Mouse (Mus musculus) cerebellum, adult 2 months (tissue): ENCODE measurements around the gene 1700030K09Rik. TPM values are rescaled to one million over a fixed set of nuclear protein-coding genes. Genes with fewer than 3 reads are reported as not detected.

Experiments used
- DNase-seq, 2 experiments: peaks; one replicate each; pipeline ENCODE4 v3.0.0; 2021
- H3K27ac ChIP-seq: fragments of 200-500 bp; 2 replicates; pipeline ENCODE4 v1.5.1; 2012; ENCODE audit warnings: low read length, control low read depth, inconsistent platforms; ENCODE audit not compliant: insufficient read depth
- H3K27me3 ChIP-seq: fragments of 200-500 bp; 2 replicates; pipeline ENCODE4 v1.6.1; 2012; ENCODE audit warnings: inconsistent platforms, mild to moderate bottlenecking, low read length, moderate library complexity; ENCODE audit not compliant: control insufficient read depth, insufficient read depth
- H3K4me1 ChIP-seq: fragments of 200-500 bp; 2 replicates; pipeline ENCODE4 v1.6.1; 2011; ENCODE audit warnings: low read length; ENCODE audit not compliant: control insufficient read depth, insufficient read depth
- H3K4me3 ChIP-seq: fragments of 200-500 bp; replicated peaks from 2 replicates; pipeline ENCODE3; 2011; ENCODE audit warnings: mild to moderate bottlenecking, low read depth, low read length, control low read depth; ENCODE audit not compliant: insufficient read depth
- CTCF ChIP-seq: fragments of 200-500 bp; IDR thresholded peaks from 2 replicates; pipeline ENCODE4 v1.5.1; 2011; ENCODE audit warnings: low read depth, mild to moderate bottlenecking, control low read depth, low read length, moderate library complexity, borderline replicate concordance; ENCODE audit not compliant: insufficient read depth
- POLR2A ChIP-seq: fragments of 200-500 bp; IDR thresholded peaks from 2 replicates; pipeline ENCODE4 v1.6.1; 2011; ENCODE audit warnings: low read length, control low read depth, borderline replicate concordance; ENCODE audit not compliant: insufficient read depth
- WGBS: fragments of 180-500 bp; shearing (Covaris S2); methylation state at CpG from one replicate; pipeline ENCODE4 v1.1.7; 2018; 5-methylcytosine and 5-hydroxymethylcytosine counted together
- polyA plus RNA-seq: library from polyadenylated mRNA; depleted of rRNA; stranded (reverse); fragments of >200 nt; gene quantifications from 2 replicates; pipeline ENCODE4 v1.2.3, GENCODE M21; 2012; rRNA removed

Gene 1700030K09Rik
- polyA plus RNA-seq, 1 experiment, result 8.5 TPM

GRCm38 (mm10) chr8:72499521-72500284 is 56.0 kb downstream of the 1700030K09Rik start:
- Histone ChIP-seq H3K4me3 (no peak overlapping the region), H3K4me1 (peaks cover 85% of the 10 kb centered on the region), H3K27ac (peak overlapping the region; percentile 64; the same call in 1 of the 2 replicates), H3K27me3 (no peaks in the 10 kb centered on the region)
- TF ChIP-seq POLR2A, result no peak
- DNase-seq, result no peak
- WGBS, result 87% methylated on average over 2 of the region's 2 CpGs

GRCm38 (mm10) chr8:72500521-72500931 is 56.8 kb downstream of the 1700030K09Rik start:
- H3K4me3 ChIP-seq, result no peak overlapping the region
- no peaks in the 10 kb centered on the region for H3K27me3 ChIP-seq
- no peak for TF ChIP-seq POLR2A
- TF ChIP-seq CTCF, result no peak
- H3K27ac ChIP-seq, result peak overlapping the region; percentile 64
- DNase-seq, result peak; percentile 85 to 93
- 14% methylated on average over 1 of the region's 1 CpGs for WGBS
- peaks cover 84% of the 10 kb centered on the region for H3K4me1 ChIP-seq

GRCm38 (mm10) chr8:72504137-72504536 is 60.5 kb downstream of the 1700030K09Rik start:
- no peaks in the 10 kb centered on the region for H3K27me3 ChIP-seq
- peak; percentile 79 to 94 for DNase-seq
- H3K4me1 ChIP-seq, result peaks cover 73% of the 10 kb centered on the region
- TF ChIP-seq POLR2A (no peak), CTCF (no peak)
- H3K4me3 ChIP-seq, result no peak overlapping the region
- peak overlapping the region; percentile 34; the same call in 1 of the 2 replicates for H3K27ac ChIP-seq

DNA sequence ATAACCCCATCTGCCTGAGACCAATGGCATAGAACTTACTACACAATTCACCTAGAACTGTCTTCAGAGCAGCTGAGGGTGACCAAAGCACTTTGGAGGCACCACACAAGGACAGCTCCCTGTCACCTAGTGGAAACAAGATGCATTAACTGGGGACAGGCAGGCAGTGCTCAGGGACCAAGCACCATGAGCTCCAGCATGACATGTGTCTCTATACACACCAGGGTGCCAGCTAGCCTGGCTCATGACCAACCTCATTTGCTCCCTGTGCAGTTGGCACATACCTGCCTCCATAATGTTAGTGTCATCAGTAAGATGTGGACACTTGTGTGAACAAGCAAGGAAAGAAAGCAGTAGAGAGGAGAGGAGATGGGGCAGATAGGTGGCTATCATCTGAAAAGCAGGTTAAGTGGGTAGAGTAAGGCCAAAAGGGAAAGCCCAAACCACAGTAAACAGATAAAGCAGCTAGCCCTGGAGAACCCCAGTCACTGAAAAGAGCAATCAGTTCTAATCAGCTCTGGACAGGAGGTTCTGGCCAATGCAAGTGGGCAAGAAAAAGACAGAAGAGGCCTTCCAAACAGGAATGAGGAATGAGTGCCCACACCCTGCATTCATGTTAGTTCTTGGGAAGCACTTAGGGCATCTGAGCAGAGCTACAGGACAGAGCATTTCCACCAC is 61.1 kb downstream of the 1700030K09Rik start:
- peak overlapping the region; percentile 25; the same call in 1 of the 2 replicates for H3K27ac ChIP-seq

DNA sequence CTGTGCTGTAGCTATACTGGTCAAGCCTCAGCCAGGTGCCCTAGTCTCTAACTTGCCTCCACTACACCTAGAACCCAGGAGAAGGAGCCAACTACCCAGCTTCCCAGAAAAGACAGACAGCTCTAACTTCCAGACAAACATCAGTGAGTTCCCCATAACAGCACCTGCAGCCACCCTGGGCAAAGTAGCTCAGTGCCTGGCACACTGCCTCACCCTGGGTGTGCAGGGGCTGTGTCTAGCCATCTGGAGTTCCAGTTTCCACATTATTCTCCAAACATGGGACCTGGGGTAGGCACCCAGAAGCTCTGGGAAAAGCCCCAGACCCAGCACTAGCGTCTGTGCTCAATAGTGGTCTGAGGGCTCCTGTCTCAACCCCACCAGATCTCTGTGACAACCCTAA is 63.8 kb downstream of the 1700030K09Rik start:
- 28% methylated on average over 1 of the region's 1 CpGs for WGBS
- no peak overlapping the region for H3K4me3 ChIP-seq
- no peak overlapping the region for H3K27ac ChIP-seq
- H3K27me3 ChIP-seq, result no peaks in the 10 kb centered on the region
- H3K4me1 ChIP-seq, result peaks cover 45% of the 10 kb centered on the region
- TF ChIP-seq CTCF (no peak), POLR2A (no peak)
- DNase-seq, result no peak

More for the DNA sequence above, 61.1 kb downstream of the 1700030K09Rik start:
- H3K4me3 ChIP-seq, result no peak overlapping the region
- TF ChIP-seq CTCF (peak; percentile 18; the same call in 1 of the 2 replicates), POLR2A (no peak)
- H3K27me3 ChIP-seq, result no peaks in the 10 kb centered on the region
- peak; percentile 66 to 75 for DNase-seq
- peaks cover 66% of the 10 kb centered on the region for H3K4me1 ChIP-seq

Other genes with a start within 250 kb of the 1700030K09Rik start
- gene Cib3, start 231.0 kb upstream of the 1700030K09Rik start, polyA plus RNA-seq, result not detected in 2 replicates
- not detected in 2 replicates for gene Gm11034, start 230.2 kb upstream of the 1700030K09Rik start, polyA plus RNA-seq
- gene Fam32a, start 224.2 kb upstream of the 1700030K09Rik start, polyA plus RNA-seq, result 71.2 and 78.5 TPM in 2 replicates
- gene Ap1m1, start 203.9 kb upstream of the 1700030K09Rik start, polyA plus RNA-seq, result 109 and 112 TPM in 2 replicates
- 3.9 TPM in 2 replicates for gene Gm10282, start 138.6 kb upstream of the 1700030K09Rik start, polyA plus RNA-seq
- gene Klf2, start 124.8 kb upstream of the 1700030K09Rik start, polyA plus RNA-seq, result 6.3 and 7.1 TPM in 2 replicates
- gene Eps15l1, start 22.4 kb upstream of the 1700030K09Rik start, polyA plus RNA-seq, result 74.4 and 77.9 TPM in 2 replicates
- 3.0 and 4.4 TPM in 2 replicates for gene Calr3, start within 50 bp of the 1700030K09Rik start, polyA plus RNA-seq
- gene Cherp, start 31.3 kb downstream of the 1700030K09Rik start, polyA plus RNA-seq, result 54.5 and 65.5 TPM in 2 replicates
- 40.1 and 41.1 TPM in 2 replicates for gene Slc35e1, start 48.7 kb downstream of the 1700030K09Rik start, polyA plus RNA-seq
- gene Med26, start 104.4 kb downstream of the 1700030K09Rik start, polyA plus RNA-seq, result 9.6 and 10.3 TPM in 2 replicates
- gene Smim7, start 127.2 kb downstream of the 1700030K09Rik start, polyA plus RNA-seq, result 72.3 and 73.7 TPM in 2 replicates
- 107 and 111 TPM in 2 replicates for gene Tmem38a, start 128.2 kb downstream of the 1700030K09Rik start, polyA plus RNA-seq
- gene Nwd1, start 202.8 kb downstream of the 1700030K09Rik start, polyA plus RNA-seq, result 21.2 and 21.6 TPM in 2 replicates